Mouse (Mus musculus) adrenal gland, adult 8-10 months (tissue): ENCODE measurements around the gene Lpcat2. TPM values are rescaled to one million over a fixed set of nuclear protein-coding genes. Genes with fewer than 3 reads are reported as not detected.

Source experiments
- DNase-seq: peaks from one replicate; pipeline ENCODE4 v3.0.0; 2022
- microRNA-seq, 2 experiments: library from miRNA; unstranded; fragments of <30 nt; microRNA quantifications; one replicate each; pipeline ENCODE4 v1.2.0; 2022
- total RNA-seq, 4 experiments: library from RNA; stranded (reverse); gene quantifications; 2 replicates each; pipeline ENCODE4 v1.2.4; 2022

Lpcat2 gene
- total RNA-seq, 4 experiments from 2014 or later, result 2.8 to 21.3 (median 11.3) TPM

DNA sequence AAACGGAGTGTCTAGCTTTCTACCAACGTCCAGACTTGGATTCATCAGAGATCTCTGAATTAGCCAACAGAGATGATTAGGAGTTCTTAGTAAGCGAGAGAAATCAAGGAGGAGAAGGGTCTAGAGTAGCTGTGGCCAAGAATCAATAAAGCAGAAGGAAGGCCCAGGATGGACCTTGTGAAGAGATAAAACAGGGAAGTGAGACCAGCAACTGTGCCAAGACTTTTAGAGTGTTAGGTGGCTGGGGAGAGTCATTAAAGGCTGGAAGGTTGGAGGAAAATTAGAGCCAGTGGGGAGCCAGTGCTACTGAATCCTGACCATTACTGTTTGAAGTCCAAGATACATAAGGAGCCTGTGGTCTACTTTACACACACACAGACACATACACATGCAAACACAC is 56.3 kb downstream of the Lpcat2 start:
- no peak for DNase-seq

DNA sequence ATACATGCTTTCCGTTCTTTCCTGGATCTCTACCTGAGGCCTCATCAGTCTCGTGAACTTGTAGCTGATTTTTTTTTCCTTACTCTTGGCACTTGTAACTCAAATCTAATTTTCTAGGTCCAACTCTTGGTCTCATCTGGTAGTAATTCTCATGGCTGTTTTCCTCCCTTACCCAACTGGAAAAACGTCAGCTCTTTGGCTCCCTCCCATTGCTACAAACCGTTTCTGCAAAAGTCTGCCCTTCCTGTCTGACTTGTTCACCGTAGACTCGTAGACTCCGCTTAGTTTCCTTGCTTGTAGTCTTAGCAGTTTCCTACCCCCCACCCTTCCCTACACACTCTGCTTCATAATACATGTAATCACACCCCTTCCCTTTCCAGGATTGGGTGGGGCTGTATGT is 58.3 kb downstream of the Lpcat2 start:
- no peak for DNase-seq

DNA sequence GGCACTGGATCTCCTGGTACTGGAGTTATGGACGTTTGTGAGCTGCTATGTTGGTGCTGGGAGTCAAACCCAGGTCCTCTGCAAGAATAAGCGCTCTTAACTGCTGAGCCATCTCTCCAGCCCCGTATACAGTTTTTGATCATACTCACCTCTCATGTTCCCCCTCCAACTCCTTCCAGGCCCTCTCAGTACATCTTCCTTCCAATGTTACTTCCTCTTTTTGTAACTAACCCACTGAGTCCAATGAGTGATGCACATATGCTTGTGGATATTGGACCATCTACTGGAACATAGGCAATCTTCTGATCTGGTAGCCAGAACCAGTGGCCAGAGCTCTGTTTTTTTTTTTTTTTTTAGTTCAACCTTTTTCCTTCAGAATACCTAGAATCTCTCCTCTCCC is 60.9 kb downstream of the Lpcat2 start:
- no peak for DNase-seq

DNA sequence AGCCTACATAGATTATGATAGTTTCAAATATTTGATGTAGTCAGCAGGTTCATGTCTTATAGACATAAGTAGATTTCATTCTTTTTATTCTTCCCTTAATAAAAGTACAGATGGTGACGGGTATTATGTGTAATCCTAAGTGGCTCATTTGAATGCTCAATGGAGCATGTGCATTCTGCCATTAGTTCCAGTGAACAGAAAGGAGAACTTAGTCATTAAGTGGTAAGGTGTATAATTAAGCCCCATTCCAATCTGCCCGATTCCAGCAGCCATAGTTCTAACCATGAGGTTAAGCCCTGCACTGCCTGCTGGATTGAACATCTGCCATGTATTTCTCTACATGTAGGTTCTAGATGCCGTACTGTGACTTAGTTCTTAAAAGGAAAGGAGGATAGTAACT is 66.6 kb downstream of the Lpcat2 start:
- no peak for DNase-seq

DNA sequence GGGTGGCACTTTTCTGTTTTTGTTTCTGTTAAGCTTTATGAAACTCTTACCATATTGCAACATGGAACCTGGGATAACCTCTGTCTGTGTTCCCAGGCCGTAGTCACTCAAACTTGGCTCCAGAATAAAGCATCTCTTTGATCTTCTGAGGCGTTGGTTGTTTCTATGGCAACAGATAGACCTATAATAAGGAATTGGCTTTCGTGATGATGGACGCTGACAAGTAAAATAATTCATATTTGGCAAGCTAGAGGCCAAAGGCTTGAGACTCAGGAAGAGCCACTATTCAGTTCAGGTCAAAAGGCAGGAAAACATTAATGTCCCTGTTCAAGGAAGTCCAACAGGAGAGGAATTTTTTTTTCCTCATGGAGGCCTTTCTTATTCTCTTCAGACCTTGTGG is 73.8 kb downstream of the Lpcat2 start:
- no peak for DNase-seq

DNA sequence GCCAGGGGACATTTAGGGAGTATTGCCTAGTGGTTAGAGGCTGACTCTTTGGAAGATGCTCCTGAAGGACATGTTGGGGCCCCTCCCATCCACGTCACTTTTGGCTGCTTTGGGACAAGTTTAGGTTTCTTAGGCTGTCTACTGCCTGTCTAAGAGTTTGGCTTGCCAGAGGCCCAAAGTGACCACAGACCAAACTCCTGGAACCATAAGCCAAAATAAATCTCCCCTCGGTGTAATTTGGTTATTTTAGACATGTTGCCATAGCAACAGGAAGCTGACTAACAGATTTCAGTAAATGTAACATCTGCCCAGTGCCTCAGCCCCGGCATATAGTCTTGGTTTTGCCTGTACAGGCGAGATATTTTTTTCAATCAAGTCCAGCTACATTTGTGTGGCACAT is 82.9 kb downstream of the Lpcat2 start:
- DNase-seq, result no peak

DNA sequence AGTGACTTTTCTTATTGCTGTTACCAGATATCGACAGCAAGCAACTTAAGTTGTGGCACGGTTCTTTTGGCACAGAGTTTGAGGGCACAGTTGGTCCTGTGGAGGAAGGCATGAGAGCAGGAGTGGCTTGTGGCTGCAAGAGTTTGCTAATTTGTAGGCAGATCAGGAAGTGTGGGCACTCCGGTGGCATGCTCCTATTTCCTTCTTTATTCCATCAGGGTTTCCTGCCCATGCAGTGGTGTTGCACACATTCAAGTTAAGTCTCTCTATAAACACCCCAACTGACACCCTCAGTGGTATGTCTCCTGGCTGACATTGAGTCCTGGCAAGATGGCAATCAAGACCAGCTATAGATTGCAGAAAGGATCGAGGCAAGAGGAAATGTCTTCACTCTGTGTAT is 93.9 kb downstream of the Lpcat2 start:
- no peak for DNase-seq

DNA sequence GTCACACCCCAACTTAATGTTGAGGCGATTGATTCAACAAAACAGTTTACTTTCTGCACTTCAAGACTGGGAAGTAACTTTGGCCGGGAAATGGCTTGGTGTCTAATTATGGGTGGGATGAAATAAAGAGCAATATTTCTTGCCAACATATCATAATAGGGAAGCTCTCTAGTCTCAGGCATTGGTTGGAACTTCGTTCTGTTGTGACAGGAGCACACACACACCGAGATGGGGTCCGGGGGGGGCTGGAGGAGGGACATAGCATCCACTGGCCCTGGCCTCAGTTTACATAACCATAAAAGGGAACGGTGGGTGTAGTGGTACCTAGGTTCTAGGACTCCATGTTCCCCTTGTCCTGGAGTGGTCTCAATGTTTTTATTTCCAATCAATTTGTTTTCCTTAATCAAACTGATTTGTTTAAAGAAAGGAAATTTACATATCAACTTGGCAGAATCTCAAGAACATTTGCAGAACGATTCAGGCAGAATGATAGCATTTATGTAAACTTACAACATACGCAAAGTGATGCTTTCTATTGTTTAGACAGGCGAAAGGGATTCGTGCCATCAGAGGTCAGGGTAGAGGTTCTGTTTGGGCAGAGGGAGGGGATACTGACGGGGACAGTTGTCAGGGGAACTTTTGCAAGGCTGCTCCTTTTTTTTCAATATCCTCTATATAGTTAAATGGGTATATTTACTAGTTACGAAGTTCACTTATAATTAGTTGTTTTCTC is 95.7 kb downstream of the Lpcat2 start:
- no peak for DNase-seq

DNA sequence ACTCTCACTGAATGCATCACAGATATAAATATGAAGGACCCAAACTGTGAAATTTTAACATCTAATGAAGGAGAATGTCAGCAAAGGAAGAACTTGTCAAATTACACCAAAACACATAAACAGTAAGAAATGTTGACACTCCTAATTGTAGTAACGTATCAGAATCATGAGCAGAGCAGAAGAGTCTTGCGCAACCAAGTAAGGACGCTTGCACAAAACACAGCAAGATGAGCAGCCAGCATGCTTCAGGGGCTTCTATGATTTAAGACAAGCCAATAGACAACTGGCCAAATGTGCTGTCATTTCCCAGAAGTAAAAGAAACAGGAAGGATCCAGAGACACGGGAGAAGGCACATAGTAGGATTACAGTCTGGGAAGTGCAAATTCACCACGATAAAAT is 98.9 kb downstream of the Lpcat2 start:
- DNase-seq, result no peak

DNA sequence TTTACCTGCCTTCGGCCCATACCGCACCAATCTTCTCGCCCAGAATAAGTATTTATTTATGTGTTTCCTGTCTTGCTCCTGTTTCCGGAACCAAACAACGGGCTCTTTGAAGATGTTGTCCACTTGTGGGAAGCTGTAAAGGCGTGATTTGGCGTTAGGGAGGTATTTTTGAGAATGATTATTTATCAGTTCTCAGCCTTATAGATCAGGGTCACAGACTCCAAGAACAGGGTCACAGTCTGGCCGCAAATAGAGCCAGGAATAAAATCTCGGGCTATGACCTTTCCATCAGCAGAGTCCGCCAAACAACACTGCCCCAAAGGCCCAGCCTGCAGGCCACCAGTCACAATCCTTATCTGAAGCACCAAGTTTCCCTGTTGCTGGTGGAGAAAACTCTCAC is 104.6 kb downstream of the Lpcat2 start, which contains the start of gene Slc6a2:
Slc6a2 (plus strand) TSS at position 301 of the 400 bp plus-strand sequence.
- no peak for DNase-seq

DNA sequence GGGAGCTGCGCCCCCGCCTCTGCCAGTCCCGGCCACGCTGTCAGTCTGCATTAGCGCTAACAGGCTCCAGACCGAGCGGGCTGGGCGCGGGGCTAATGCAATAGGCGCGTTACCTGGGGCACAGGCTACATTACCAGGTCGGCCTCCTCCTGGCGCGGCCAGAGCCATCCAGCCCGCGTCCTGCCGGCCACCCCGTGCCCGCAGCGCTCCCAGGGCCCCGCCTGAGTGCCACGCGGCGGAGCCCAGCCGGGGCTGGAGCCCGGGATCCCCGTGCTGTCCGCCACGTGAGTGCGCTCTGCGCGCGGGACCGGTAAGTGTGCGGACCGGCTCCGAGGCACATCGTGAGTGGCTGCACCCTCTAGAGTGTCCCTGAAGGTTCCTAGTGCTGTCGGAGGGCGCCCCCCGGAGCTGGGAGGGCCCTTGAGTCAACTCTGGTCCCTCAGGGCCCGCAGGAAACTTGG is 105.3 kb downstream of the Lpcat2 start:
- no peak for DNase-seq

DNA sequence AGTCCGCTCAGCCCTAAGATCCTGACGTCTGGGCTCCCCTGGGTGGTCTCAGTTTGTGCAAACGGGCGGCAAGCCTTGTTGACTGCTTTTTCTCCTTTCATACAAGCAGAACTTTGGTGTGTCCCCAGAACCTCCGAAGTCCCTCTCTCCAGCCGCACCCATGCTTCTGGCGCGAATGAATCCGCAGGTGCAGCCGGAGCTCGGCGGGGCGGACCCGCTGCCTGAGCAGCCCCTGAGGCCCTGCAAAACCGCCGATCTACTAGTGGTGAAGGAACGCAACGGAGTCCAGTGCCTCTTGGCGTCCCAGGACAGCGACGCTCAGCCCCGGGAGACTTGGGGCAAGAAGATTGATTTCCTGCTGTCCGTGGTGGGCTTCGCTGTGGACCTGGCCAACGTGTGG is 105.9 kb downstream of the Lpcat2 start:
- DNase-seq, result no peak

DNA sequence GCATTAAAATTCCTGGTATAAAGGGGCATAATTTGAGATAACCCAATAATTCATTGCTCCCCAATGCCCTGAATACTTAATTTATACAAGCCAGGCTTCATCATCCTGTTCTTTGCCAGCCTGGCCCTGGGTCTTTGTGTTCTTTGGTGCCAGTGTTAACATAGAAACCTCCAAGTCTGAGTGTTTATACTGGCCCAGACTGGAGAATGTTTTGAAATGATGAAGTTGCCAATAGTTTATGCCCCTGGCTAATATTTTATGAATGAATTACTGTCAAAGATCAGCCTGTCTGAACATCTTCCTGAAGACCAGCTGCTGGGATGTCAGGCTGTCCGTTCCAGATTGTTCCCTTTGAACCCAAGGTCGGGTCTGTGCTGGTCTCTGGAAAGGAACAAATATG is 109.4 kb downstream of the Lpcat2 start:
- no peak for DNase-seq

Small RNA genes within 50 kb of the gene (microRNA-seq; reads per million reads assigned to microRNA genes)
- gene Gm22151, result 0 reads per million in 2 experiments

Other genes starting within 250 kb of the Lpcat2 start
- not detected for gene Irx6, start 181.1 kb upstream of the Lpcat2 start, total RNA-seq
- gene Mmp2, start 28.0 kb upstream of the Lpcat2 start, total RNA-seq, result 10 to 100 TPM; 17.9 to 57.2 (median 28.4) TPM
- gene Capns2, start 46.1 kb downstream of the Lpcat2 start, total RNA-seq, result 1 to 10 TPM in 2 of 4 experiments, under 1 TPM in 1, not detected in 1; 0.28 to 2.1 (median 1.4) TPM
- 10 to 100 TPM in 2 of 4 experiments, 1 to 10 TPM in 2; 6.0 to 27.5 (median 12.8) TPM for gene Slc6a2, start 104.7 kb downstream of the Lpcat2 start, total RNA-seq
- gene Ces1a, start 192.9 kb downstream of the Lpcat2 start, total RNA-seq, result not detected
- gene Ces1b, start 224.7 kb downstream of the Lpcat2 start, total RNA-seq, result not detected